Mouse (Mus musculus): ENCODE results near the gene Kcnip1.

DNA sequence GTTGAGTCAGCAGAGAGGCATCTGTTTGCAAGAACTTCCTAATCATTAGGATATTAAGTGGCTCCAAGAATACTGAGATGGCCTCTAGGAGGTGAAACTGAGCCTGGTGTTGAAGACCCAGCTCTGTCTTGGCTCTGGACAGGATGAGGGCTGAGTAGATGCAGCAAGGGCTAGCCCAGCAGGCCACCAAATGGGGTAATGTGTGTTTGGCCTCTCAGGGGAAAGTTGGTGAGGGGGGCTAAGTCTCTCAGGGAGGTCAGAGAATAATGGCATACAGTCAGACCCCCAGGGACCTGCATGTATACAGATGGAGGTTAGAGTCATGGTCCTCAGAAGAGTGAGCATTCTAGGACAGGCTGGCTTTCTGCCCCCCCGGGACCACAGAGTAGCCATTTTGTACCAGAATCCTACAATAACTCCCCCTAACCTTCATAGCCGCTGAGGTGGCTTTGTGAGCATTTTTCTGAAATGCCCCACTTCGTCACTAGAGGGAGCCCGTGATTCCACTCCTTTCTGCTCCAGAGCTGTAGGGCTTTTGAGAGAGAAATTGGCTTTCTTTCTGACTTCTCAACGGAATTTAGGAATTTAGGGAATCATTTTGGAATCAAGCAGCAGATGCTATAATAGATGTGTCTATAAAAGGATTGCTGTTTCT, 9.1 kb upstream of the Kcnip1 start:
- peak; percentile 64 for TF ChIP-seq CTCF (IDR thresholded peaks at IDR 0.05; ENCODE audit: low read depth, low read length)
- no peak for TF ChIP-seq POLR2A (IDR thresholded peaks at IDR 0.05; ENCODE audit: extremely low read depth, insufficient read depth, low read length)
